Mouse (Mus musculus): Measurements from ENCODE around the gene Olfr1079.
"Not testable (repeated sequence)": the region's sequence is repeated elsewhere in the genome, so short reads cannot be mapped to it uniquely, and the experiment has no call there.

Gene Olfr1079

DNA sequence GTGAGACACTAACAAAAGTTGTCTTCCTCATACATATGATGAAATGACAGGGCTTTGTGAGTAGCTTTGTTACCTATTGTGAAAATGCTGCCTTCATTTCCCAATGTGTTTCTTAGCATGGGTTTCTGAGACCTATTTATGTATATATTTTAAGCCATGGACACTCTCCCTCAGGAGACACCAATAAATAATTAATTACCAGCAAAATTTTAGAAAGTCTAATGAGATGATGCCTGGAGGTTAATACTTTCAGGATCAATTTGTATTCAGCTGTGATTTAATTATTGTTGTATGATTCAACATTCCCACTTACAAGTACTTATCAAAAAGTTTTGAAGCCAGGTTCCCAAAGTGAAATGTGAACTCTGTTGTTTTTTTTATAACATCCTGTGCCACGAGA lies at the start of gene Olfr1079:
Gene Olfr1079, minus strand, starts transcription at position 101 of the 400 bp plus-strand sequence.
- no peak for DNase-seq

DNA sequence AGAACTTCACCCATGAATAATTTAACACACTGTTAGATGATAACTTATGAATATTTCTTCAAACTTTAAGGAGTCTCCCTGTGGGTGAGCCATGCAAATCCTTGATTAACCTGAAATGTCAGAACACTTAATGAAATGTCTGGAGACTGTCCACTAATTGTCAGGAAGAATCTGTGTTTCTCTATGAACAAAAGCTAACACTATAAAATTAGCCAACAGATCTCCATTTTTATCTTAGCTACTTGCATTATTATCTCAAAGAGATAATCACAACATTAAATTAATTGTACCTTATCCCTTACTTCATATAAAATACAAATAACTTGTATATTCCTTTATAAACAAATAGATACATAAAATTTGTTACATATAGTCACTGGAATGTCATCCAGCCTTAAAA lies 15.9 kb upstream of the Olfr1079 start, which contains the start of gene Olfr1080:
Gene Olfr1080, minus strand, starts transcription at position 101 of the 400 bp plus-strand sequence.
- not testable (repeated sequence) for DNase-seq

DNA sequence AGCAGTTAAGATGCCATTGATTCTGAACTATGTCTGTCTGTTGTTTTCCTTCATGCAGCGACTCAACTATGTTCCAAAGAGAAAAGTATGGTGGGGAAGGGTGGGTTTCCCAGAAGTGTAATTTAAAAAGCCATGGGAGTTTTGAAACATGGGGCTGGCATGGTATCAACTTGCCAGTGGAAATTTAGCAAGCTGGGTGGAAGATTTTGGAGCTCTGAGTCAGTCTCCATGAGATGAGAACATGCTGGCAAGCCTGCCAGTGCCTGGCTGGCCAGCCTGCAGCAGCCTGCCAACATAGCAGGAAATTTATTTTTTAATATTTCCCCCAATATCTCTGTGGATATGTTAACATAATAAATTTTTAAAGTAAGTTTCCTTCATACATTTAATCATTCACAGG lies 11.3 kb downstream of the Olfr1079 start:
- peak; percentile 1 for DNase-seq

DNA sequence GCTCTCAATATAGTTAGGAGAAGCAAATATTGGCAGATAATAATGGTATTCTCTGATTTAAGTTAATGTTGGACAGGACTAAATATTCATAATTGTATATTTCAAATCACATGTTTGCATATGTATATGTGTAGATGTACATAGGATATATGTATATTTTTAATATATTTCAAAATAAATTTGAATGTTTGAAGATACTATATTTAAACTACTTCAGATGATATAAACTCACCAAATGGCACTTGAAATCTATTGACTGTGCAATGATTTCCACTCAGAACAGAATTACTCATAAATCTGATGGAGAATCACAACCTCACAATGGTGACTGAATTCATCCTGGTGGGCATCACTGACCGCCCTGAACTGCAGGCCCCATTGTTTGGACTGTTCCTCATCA lies 34.1 kb downstream of the Olfr1079 start, which contains the start of gene Olfr1076:
Gene Olfr1076, plus strand, starts transcription at position 301 of the 400 bp plus-strand sequence.
- no peak for DNase-seq

DNA sequence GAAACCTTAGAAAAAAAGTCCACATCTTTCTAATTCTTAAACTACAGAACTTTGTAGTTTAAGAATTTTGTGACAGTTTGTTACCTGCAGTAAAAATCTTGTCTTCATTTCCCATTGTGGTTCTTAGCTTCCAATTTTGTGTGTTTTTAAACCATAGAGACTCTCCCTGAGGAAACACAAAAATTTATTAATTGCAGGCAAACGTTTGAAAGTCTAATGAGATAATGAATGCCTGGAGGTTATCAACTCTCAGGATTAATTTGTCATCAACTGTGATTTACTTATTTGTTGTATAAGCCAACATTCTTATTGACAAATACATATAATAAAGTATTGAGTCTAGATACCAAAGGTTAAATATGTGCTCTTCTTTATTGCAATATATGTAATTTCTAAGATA lies 55.0 kb downstream of the Olfr1079 start, which contains the start of gene Olfr228:
Gene Olfr228, minus strand, starts transcription at position 101 of the 400 bp plus-strand sequence.
- DNase-seq: no peak

All from right cerebral cortex, postnatal 4 days (tissue).